Mouse (Mus musculus): ENCODE results near the gene Olfr720. TPM values are rescaled to one million over a fixed set of nuclear protein-coding genes. Genes with fewer than 3 reads are reported as not detected.

The Olfr720 gene
- polyA plus RNA-seq (2012; rRNA removed) = not detected in 2 replicates

DNA sequence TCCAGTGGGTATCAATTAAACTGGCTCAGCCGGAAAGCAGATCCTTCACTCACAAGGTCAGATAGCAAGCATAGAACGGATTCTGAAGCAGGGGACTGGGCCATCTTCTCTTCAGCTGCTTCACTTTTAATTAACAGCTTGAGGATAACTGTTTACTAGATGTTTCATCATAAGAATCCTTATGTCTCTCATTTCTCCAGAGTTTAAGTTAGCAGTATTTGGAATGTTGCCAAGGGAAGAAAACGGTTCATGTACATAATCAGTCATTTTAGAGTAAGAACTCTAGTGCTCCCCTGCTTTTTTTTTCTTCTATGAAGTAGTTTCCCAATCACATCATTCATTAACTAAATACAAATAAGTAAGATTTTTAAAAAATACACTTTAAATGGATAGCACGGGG lies at the start of gene Olfr720:
TSS of gene Olfr720 (minus strand) at position 101 of the 400 bp plus-strand sequence.
- DNase-seq (ENCODE audit: low read depth) = no peak

Other genes with a start within 250 kb of the Olfr720 start
- 20.9 and 24.9 TPM in 2 replicates for gene Atxn7, start 225.4 kb downstream of the Olfr720 start, polyA plus RNA-seq (2012; rRNA removed)
- gene Thoc7, start 225.0 kb downstream of the Olfr720 start, polyA plus RNA-seq (2012; rRNA removed) = 23.7 and 24.1 TPM in 2 replicates
- 33.3 and 34.1 TPM in 2 replicates for gene Psmd6, start 65.9 kb downstream of the Olfr720 start, polyA plus RNA-seq (2012; rRNA removed)
- not detected in 2 replicates for gene Olfr31, start 136.0 kb upstream of the Olfr720 start, polyA plus RNA-seq (2012; rRNA removed)
- gene Il3ra, start 159.4 kb upstream of the Olfr720 start, polyA plus RNA-seq (2012; rRNA removed) = 26.8 and 29.7 TPM in 2 replicates
- gene Olfr721-ps1, start 214.5 kb upstream of the Olfr720 start, polyA plus RNA-seq (2012; rRNA removed) = not detected in 2 replicates

Data from gonadal fat pad, adult 2 months (tissue).